Mouse (Mus musculus) spleen, postnatal 36 days (tissue): Measurements from ENCODE around the gene Zfp316.
A peak's percentile ranks its signal among the peaks of the same experiment; 100 is the strongest.

Experiments used
- DNase-seq, 2 experiments: peaks; one replicate each; pipeline ENCODE4 v3.0.0; 2022; ENCODE audit warnings: low spot score in 2 of 2, mixed read lengths in 1 of 2

Zfp316 gene

DNA sequence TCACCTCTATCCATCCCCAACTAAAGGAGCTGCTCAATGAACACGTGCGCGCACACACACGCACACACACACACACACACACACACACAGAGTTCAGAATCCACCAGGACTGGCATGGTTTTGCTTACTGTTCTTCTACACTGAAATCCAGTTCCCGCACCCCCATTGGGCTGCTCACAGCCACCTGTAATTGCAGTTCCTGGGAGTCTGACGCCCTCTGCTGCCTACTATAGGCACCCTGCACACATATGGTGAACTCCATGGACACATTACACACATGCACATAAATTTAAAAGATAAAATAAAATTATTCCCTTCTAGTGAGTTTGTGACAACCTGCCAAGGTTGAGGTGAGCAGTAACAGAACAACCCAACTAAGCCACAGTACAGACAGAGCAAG is 14.9 kb upstream of the Zfp316 start:
- DNase-seq: no peak

DNA sequence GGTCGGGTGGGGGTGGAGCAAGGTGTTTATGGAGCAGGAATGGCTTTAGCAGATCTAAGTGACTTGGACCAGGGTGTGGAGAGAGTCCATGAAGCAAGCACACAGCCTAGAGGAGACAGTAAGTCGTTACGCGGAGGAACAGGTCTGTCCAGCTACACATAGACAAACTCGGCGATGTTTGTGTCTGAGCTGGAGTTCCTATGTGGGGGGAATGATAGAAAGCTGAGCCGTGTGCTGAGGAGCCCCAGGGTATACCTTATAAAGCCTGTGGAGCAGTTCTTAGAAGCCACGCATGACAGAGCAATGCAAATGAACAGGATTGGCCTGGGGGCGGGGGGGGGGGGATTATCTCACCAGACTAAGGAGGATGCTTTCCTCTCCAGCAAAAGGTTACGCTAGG is 9.4 kb upstream of the Zfp316 start:
- no peak for DNase-seq

DNA sequence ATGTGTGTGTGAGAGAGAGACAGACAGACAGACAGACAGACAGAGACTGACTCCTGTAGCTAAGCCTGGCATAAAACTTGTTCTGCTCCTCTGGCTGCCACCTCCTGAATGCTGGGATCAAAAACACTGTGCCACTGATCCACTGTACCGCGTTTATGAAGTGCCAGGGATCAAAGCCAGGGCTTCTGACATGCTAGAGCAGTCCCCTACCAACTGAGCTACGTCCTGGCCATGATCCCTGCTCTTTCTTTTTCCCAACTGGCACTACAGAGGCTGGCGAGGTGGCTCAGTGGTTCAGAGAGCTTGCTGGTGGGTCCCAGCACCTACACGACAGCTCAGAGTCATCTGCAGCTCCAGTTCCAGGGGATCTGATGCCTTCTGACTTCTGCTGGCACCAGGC is 5.9 kb upstream of the Zfp316 start:
- DNase-seq: no peak

DNA sequence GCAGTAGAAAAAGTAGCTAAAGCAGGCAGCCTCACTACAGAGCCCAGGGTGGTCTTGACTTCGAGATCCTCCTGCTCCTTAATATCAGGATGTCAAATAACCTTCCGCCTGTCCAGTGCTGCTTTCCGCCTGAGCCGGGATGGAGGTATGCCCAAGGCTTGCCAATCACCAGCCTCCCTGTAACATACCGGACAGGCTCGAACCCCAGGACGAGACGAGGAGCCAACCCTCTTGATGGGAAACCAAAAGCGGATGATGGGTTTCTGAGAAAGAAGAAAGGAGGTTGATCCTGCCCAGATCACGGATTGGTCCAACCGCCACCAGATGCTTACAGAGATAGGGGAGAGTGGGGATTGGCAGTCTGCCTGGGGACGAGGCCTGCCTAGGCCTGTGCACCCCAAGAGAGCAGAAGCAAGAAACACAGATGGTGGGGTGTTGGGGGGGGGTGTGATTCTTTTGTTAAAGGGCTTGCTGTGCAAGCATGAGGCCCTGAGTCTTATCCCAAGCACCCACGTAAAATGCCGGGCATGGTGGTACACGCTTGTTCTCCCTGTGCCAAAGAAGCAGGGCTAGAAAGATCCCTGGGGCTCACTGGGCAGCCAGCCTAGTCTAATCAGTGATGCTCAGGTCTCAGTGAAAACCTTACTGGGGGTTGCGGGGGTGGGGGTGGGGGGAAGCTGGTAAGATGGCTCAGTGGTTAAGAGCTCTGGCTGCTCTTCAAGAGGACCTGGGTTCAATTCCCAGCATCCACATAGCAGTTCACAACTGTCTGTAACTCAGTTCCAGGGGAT is 2.9 kb upstream of the Zfp316 start:
- DNase-seq: peak; percentile 32 to 37

DNA sequence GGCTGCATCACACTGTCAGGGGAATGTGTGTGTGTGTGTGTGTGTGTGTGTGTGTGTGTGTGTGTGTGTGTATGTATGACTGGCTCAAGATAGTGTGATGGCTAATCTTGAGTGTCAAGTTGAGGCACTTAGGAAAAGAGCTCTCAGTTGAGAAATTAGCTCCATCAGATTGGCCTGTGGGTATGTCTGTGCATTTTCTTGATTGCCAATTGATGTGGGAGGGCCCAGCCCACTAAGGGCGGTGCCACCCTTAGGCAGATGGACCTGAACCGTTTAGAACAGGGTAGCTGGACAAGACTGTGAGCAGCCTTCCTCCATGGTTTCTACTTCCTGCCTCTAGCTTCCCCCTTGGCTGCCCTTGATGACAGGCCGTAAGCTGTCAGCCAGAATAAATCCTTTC is 2.3 kb upstream of the Zfp316 start:
- DNase-seq: no peak

DNA sequence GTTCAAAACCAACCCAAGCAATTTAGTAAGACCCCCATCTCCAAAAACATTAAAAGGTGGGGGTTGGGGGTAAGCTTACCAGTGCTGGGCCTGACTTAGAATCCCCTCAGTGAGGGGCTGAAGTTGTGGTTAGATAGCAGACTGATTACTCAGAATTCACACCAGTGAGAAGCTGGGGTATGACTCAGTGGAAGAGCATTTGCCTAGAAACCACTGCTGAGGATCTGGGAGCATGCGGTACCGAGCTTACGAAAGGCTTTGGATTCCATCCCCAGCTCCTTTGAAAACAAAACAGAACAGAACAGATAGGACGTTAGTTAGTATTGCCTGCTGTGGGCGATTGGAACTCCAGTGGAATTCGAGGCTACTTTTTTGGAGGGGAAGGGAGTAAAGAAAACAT is 1.8 kb upstream of the Zfp316 start:
- no peak for DNase-seq

DNA sequence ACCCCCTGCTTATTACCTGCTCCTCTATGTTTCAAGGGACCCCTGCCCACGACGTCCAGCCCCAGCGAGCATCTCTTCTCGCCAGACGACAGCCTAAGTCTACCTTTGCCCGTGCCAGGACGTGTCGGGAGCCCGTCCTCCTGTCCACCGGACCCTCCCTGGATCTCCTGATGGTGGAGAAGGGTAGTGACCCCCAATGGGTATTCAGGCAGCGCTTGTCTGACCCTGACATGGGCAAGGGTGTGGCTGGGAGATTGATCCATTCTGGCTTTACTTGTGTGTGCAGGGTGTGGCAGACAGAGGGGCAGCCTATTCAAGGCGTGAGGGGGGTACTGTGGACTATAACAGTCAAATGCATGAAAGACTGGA is 313 bp upstream of the Zfp316 start:
- DNase-seq: no peak

DNA sequence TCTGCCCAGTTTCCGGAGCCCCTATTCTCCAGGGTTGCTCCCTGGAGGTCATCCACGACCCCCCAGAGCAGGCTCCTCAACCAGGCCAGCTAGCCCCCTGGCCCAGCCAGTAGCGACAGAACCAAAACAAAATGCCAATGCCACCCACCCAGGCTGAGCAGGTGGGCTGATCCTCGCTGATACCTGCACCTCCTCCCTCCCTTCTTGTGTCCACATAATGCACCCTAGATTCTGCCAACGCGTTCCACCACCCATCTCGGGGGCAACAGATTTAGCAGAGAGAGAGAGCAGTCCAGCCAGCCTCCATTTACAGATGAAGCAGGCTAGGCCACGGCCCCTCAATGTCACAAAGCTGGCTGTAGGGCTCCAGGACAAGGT is 848 bp downstream of the Zfp316 start:
- no peak for DNase-seq

DNA sequence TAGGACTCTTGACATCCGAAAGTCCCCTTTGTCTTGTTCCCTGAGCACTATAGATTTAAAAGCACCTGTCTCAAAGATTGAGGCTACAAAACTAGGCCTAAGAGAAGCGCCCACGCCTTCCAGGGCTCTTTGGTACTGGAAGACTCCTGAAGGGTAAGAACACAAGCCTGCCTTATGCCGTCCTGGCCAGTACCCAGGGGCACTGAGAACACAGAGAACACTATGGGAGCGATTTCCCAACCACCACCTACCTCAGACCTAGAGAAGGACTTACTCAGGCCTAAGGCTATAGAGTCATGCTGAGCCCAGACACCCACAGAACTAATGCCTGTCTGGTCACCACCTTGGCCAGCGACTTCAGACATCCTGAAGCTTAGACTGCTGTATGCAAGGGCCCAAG is 3.0 kb downstream of the Zfp316 start:
- no peak for DNase-seq

DNA sequence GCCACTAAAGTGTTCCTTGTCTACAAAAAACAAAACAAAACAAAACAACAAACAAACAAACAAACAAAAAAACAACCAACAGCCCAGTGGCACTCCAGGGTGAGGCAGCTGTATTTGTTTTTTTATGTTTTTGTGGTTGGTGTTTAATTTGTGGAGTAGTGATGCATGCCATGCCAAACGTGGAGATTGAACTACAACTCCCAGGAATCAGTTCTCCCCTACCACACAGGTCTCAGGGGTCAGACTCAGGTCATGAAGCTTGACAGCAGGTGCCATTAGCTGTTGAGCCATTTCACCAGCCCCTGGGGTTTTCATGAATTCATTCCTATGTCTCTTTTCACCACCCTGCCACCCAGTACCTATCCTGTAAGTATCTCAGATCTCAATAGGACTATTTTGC is 4.4 kb downstream of the Zfp316 start:
- DNase-seq: no peak

DNA sequence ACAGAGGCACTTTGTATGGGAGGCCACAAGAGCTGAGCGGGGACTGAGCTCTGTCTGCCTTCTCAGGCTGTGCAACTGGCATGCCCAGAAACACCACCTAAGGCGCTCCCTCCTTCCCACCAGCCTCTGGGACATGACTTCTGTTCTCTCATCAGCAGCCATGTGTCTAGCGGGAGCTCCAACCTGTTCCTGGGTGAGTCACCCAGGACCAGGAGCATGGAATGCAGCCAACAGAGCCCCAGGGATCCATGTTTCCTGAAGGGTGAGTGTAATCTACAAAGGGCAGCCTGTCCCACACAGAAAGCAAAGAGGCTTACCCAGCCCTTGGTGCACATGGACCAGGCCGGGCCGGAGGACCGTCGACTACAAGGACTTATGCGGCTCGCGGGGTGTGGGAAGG is 5.1 kb downstream of the Zfp316 start:
- no peak for DNase-seq

DNA sequence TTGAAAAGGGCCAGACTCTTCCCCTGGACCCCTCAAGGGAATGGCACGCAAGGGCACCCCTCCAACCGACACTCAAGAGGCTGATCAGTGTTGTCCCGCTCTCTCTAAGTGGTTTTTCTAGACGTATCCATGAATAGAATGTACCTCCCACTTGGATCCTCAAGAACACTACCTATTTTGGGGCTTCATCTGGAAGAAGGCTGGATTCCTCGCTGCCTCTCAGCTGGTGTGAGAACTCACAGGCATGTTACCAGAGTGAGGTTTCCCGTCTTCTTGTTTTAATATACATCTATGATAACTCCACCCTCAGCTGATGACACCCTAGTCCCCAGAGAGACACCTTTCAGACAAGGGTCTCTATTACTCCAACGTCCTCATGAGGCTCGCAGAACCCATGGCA is 8.2 kb downstream of the Zfp316 start:
- DNase-seq: no peak

DNA sequence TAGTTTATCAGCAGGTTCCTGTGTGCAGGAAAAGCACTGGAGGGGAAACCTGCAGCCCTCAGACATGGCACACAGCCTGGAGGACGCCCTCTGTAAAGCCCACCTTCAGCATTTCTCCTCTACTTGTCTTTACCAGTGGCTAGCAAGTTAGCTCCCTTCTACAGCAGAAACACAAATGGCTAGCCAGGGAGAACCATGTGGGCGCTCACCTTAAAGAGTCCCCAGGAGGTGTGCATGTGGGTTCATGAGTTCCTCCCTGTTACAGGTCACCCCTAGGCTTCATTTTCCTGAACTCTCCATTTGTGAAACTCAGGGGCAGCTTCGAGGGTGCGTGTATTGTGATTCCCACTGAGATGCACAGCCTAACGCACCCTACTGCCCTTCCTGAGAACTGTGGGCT is 14.0 kb downstream of the Zfp316 start:
- no peak for DNase-seq

DNA sequence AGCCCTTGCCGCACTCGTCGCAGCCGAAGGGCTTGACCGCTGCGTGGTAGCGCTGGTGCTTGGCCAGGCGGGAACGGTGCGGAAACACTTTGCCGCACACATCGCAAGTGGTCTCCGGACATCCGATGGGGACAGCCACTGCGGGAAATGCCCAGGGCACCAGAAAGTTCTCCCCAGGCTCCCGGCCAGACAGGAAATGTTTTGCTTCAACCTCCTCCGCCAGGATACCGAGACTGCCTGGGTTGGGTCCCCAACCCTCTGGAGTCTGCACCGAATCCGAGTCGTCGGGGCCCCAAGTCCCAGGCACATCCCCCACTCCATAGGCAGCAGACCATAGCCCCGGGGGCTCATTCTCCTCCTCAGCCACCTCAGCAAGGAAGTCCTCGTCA is 14.7 kb downstream of the Zfp316 start:
- DNase-seq: no peak

DNA sequence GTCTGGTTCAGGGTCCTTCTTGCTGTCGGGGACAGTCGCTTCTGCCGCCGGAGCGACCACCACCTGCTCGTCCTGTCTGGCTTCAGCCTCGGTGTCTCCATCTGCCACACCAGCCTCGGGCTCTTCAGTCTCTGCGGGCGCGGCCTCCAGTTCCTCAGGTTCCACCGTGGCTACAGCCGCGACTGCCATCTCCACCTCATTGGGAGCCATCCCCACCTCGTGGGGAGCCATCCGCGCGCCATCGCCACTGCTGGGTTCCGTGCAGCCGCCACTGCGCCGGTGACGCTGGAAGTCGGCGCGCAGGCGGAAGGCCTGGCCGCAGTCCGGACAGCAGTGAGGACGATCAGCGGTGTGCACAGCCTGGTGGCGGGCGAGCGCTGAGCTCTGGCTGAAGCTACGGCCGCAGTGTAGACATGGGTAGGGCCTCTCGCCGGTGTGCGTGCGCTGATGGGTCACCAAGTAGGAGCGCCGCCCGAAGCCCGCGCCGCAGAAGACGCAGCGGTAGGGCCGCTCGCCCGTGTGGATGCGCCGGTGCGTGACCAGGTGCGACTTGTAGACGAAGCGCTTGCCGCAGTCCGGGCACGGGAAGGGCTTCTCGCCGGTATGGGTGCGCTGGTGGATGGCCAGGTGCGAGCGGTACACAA is 15.2 kb downstream of the Zfp316 start:
- DNase-seq: no peak

DNA sequence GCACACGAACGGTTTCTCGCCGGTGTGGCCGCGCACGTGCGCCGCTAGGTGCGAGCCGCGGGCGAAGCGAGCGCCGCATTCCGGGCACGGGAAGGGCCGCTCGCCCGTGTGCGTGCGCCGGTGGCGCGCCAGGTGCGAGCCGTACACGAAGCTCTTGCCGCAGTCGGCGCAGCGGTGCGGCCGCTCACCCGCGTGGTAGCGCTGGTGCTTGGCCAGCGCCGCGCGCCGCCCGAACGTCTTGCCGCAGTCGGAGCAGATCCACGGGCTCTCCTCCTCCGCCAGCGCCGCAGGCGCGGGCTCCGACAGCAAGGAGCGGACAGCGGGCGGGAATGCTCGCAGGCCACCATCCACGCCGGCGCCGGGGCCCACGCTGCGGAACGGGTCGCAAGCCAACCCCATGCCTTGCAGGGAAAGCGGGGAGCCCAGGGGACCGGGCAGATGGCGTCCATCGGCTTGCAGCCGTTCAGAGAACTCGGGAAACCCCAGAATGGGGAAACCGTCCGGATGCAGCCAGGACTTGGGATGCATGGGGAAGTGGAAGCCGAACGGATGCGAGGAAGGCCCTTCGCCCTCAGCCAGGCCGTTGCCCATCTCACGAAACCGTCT is 15.8 kb downstream of the Zfp316 start:
- DNase-seq: no peak

DNA sequence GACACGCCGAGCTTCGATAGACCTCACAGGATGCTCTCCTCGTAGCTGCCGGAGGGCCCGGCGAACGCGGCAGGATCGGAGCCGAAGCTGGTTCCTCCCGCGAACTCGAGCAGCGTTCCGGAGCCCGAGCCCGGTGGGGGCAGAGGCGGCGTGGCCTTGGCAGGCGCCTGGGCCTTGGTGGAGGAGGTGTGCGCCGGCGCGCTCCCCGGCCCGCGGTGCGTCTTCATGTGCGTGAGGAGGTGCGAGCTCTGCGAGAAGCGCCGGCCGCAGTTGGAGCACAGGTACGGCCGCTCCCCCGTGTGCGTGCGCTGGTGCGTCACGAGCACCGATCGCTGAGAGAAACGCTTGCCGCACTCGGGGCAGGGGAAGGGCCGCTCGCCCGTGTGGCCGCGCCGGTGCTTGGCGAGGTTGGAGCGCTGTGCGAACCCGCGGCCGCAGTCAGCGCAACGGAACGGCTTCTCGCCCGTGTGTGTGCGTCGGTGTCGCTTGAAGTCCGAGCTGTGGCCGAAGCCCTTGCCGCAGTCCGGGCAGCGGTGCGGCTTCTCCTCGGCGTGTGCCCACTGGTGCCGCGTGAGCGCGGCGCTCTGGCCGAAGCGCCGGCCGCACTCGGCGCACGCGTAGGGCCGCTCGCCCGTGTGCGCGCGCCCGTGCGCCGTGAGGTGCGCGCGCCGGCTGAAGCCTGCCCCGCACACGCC is 16.5 kb downstream of the Zfp316 start:
- no peak for DNase-seq

DNA sequence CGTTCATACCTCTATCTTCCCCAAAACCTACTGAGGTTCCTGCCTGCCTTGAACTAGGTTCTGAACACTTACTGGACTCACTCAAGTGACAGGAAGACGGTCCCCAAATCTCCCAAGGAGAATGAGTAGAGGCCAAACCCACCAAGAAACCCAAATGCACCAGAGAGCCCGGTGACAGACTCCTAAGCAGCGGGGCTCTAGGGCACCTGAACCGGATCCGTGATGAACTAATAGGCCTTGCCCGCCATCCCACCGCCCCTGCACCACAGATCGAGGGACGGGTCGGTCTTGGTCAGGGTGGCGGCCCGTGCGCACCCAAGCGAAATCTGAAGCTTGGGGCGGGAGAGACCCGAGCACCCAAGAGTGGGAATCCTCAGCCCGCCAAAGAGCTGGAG is 17.0 kb downstream of the Zfp316 start:
- DNase-seq: no peak

DNA sequence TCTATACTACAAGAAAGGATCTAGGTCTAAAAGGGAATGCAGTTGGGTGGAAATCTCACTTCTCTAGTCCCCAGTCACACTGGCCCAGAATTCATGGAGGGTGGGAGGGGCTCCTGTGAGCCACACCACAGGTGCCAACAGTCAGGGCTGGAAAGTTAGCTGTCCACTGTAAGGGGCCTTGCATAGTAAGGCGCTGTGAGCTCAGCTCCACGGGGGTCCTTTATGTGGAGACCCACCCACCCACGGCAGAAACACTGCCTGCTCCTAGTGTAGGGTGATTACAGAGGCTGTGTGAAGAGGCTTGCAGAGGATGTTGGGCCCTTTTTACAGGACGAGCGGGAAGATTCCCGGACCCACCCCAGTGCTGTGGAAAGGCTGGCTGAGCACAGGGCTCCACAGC is 17.8 kb downstream of the Zfp316 start:
- no peak for DNase-seq

DNA sequence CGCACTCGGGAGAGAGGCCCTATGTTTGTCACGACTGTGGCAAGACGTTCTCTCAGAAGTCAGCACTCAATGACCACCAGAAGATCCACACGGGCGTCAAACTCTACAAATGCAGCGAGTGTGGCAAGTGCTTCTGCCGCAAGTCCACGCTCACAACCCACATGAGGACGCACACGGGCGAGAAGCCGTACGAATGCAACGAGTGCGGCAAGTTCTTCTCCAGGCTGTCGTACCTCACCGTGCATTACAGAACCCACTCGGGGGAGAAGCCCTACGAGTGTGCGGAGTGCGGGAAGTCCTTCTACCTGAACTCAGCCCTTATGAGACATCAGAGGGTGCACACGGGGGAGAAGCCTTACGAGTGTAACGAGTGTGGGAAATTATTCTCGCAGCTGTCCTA is 24.9 kb downstream of the Zfp316 start:
- DNase-seq: no peak

DNA sequence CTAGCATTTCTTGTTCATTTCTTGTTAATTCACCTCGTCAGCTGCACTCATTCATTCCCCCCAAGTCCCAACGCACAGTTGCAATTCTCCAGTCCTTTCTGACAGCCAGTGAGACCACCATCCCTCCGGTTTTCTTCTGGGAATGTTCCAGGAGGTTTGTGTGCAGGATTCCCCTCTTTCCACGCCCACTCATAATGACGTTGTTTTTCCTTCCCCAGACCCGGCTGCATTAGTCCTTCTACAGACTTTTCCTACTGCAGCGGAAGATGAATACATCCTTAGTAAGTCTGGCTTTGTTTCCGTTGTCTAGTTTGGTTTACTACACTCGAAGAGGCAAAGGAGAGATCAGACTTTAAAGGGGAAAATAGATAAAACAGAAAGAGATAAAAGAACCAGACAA is 33.8 kb downstream of the Zfp316 start:
- DNase-seq: no peak

DNA sequence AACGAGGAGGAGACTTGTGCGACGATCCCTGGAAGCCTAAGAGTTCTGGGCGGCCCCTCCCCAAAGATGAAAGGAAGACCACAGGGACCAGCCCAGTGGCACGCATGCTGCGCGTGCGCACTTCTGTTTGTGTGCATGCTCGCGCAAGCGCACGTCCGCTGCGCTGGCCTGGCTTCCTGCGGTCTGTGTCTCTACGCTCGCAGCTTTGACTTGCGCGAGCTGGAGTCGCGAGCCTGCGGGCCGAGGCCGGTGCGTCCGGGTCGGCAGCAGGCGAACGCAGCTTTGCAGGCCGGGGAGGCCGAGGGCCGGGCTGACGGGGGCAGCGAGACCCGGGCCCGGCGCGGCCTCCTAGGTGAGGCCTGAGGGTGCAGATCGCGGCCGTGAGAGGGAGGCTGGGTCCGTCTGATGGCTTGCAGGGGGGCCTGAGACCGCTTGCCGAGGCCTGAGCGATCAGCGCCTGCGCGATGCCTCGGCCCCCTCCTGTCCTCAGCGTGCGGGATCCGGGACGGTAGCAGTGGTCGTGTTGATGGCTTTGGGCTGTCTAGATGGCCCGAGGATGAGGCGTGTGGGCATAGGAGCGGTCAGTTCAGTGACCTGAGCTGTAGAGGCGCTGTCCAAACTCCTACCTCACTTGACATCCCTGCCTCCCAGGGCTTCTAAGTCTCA is 34.7 kb downstream of the Zfp316 start, which contains the start of gene Zfp12:
Gene Zfp12 (plus strand): TSS at position 136 of the 666 bp plus-strand sequence.
- peak; percentile 91 for DNase-seq
